Mouse (Mus musculus): Measurements from ENCODE around the gene Lrtm2. TPM values are rescaled to one million over a fixed set of nuclear protein-coding genes. Genes with fewer than 3 reads are reported as not detected.
"Not testable (repeated sequence)": the region's sequence is repeated elsewhere in the genome, so short reads cannot be mapped to it uniquely, and the experiment has no call there.

Gene Lrtm2
- 0.04 and 0.11 TPM in 2 replicates for polyA plus RNA-seq (2015; fragmentation: Nextera tagmentation; extraction: Ambion mirVana)

DNA sequence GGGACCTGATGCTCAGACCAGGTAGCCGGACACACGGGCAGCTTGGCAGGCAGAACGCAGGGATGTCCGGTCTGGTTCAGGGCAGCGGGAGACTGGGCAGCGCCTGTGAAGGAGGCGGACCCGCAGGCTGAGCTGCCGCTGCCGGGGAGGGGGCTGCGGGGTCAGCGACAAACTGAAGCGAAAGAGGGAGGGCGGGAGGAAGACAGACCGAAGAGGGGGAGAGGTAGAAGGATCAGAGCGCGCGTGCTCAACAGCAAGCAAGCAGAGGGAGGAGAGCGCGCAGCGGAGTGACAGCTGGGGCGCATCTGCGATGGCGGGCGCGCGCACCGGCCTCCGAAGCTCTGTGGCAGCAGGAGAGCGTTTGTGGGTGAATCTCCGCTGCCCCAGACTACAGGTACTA lies at the start of gene Lrtm2:
Gene Lrtm2, minus strand, starts transcription at position 261 of the 400 bp plus-strand sequence.
- Histone ChIP-seq H3K27ac (no peak within 1 kb of the TSS), H3K27me3 (peaks cover 52% of the 10 kb centered on the region), H3K4me1 (peaks cover 37% of the 10 kb centered on the region), H3K9ac (no peak within 1 kb of the TSS), H3K36me3 (no peaks in the 10 kb centered on the region), H3K9me3 (no peaks in the 10 kb centered on the region), H3K4me3 (peak within 1 kb of the TSS; percentile 30), H3K4me2 (peak within 1 kb of the TSS; percentile 52)
- WGBS, result 3% methylated on average over 31 of the region's 31 CpGs
- no peak for ATAC-seq (ENCODE audit: borderline replicate concordance, extremely low read depth, low FRiP score, low TSS enrichment)

DNA sequence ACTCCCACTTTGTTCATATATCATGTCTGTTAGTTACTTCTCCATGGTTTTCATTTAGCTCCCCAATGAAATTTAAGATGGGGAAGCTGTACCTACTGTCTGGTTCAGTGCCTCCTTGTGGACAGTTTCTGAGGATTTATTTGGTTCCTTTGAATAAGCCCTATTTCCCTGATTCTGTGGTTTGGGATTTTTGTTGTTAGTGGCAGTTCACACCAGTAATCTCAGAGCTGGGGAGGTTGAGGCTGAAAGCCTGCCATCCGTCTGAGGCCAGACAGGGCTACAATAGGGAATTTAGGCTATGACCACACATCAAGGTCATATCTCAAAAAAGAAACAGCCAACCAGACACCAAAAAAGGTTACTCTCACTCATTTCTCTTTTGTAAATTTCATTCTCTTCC lies 48.1 kb upstream of the Lrtm2 start:
- ATAC-seq (ENCODE audit: borderline replicate concordance, extremely low read depth, low FRiP score, low TSS enrichment), result no peak
- WGBS, result 71% methylated on average over 1 of the region's 1 CpGs
- Histone ChIP-seq H3K9ac (no peak overlapping the region), H3K27ac (no peak overlapping the region), H3K4me3 (no peak overlapping the region), H3K4me1 (no peaks in the 10 kb centered on the region), H3K36me3 (no peaks in the 10 kb centered on the region), H3K27me3 (no peaks in the 10 kb centered on the region), H3K9me3 (no peaks in the 10 kb centered on the region), H3K4me2 (no peak overlapping the region)

DNA sequence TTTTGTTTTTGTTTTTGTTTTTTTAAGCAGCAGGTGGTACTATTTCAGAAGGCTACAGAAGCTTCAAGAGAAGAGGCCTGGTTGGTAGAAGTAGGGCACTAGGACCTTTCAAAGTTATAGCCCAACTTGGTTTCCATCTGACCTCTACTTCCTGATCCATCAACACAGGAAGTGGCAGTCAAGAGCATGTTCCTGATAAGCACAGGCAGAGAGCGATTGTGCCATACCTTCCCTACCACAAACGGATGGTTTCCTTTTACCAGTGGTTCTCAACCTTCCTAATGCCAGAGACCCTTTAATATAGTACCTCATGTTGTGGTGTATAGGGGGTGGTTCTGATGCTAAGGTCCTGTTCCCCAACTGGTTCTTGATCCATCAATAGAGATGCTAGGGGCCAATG lies 47.0 kb upstream of the Lrtm2 start:
- no peaks in the 10 kb centered on the region for H3K36me3 ChIP-seq
- ATAC-seq (ENCODE audit: borderline replicate concordance, extremely low read depth, low FRiP score, low TSS enrichment), result no peak
- no peaks in the 10 kb centered on the region for H3K4me1 ChIP-seq
- no peak overlapping the region for H3K9ac ChIP-seq
- no peaks in the 10 kb centered on the region for H3K27me3 ChIP-seq
- no peak overlapping the region for H3K4me3 ChIP-seq
- H3K9me3 ChIP-seq, result no peaks in the 10 kb centered on the region
- WGBS, result 15% methylated on average over 2 of the region's 2 CpGs
- H3K27ac ChIP-seq, result no peak overlapping the region
- H3K4me2 ChIP-seq, result no peak overlapping the region

DNA sequence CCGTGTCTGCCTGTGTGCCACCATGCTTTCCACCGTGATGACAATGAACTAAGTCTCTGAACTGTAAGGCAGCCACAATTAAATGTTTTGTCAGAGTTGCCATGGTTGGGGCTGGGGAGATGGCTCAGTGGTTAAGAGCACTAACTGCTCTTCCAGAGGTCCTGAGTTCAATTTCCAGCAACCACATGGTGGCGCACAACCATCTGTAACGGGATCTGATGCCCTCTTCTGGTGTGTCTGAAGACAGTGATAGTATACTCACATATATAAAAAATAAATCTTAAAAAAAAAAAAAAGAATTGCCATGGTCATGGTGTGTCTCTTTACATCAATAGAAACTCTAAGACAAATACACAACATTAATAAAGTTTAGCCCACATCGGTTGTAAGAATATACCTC lies 44.5 kb upstream of the Lrtm2 start:
- Histone ChIP-seq H3K4me1 (no peaks in the 10 kb centered on the region), H3K4me3 (no peak overlapping the region), H3K36me3 (no peaks in the 10 kb centered on the region), H3K4me2 (no peak overlapping the region), H3K9ac (no peak overlapping the region), H3K27me3 (no peaks in the 10 kb centered on the region), H3K27ac (no peak overlapping the region), H3K9me3 (no peaks in the 10 kb centered on the region)
- 77% methylated on average over 5 of the region's 5 CpGs for WGBS
- no peak for ATAC-seq (ENCODE audit: borderline replicate concordance, extremely low read depth, low FRiP score, low TSS enrichment)

DNA sequence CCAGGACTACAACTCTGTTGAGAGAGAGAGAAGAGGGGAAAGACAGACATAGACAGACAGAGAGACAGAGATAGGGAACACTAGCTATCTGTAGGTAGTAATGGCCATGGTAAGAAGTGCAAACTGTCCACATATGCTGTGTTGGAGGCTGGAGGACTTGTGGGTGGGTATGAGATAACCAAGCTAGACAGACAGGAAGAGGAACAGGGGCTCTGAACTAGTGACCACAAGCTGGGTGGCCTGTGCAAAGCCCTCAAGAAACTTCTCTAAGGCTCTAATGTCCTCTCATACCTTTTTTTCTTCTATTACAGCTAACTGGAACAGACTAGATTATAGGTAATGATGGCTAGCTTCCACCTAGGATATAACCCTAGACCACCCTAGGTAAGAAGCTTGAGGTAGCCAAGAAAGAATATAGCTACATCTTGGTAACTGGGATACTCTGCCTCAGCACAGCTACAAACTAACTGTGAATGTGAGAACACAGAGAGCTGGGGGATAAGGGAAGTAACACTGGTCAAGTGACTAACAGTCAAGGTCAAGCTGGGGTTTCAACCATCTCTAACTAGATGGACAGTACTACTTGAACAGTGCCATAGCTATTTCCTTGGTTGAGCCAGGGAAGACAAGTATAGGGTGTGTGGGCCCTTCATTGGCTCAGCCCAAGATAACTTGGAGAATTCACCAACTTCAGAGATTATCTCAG lies 42.6 kb upstream of the Lrtm2 start:
- Histone ChIP-seq H3K4me3 (no peak overlapping the region), H3K4me1 (no peaks in the 10 kb centered on the region), H3K9ac (no peak overlapping the region), H3K9me3 (no peaks in the 10 kb centered on the region), H3K27me3 (no peaks in the 10 kb centered on the region), H3K36me3 (peaks cover 13% of the 10 kb centered on the region; the same call in 1 of the 2 replicates), H3K4me2 (no peak overlapping the region), H3K27ac (no peak overlapping the region)
- no peak for ATAC-seq (ENCODE audit: borderline replicate concordance, extremely low read depth, low FRiP score, low TSS enrichment)

DNA sequence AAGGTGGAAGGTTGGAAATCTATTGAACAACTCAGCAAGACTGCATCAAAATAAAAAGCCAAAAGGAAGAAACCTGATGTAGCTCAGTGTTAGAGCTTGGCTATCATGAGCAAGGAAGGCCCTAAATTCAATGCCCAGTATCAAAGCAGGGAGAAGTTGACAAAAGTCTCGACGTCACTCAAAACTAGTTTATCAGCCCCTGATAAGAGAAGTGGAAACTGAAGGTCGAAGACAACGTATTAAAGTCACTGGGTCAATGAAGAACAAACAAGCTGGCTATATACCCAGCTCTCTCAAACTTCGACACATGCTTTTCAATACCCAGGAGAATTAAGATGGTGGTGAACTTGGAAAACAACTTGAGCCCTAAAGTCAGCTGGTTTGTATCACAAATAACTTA lies 41.7 kb upstream of the Lrtm2 start:
- Histone ChIP-seq H3K4me2 (no peak overlapping the region), H3K9me3 (no peaks in the 10 kb centered on the region), H3K36me3 (peaks cover 19% of the 10 kb centered on the region; the same call in 1 of the 2 replicates), H3K27me3 (no peaks in the 10 kb centered on the region), H3K4me1 (no peaks in the 10 kb centered on the region), H3K27ac (no peak overlapping the region), H3K9ac (no peak overlapping the region), H3K4me3 (no peak overlapping the region)
- ATAC-seq (ENCODE audit: borderline replicate concordance, extremely low read depth, low FRiP score, low TSS enrichment), result no peak
- 43% methylated on average over 5 of the region's 5 CpGs for WGBS

DNA sequence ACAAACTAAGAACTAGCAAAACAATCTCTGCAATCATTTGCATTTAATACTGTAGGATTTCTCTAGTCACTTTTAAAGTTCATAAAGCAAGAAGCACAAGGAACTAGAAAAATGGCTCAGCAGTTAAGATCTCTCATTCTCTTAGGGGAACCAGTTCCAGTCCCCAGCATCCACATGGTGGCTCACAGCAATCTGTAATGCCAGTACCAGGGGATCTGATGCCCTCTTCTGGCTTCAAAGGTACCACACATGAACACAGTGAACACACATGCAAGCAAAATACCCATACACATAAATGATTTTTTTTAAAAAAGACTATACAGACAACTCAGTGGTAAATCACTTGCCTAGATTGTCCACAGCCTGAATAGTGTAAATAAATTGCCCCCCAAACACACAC lies 41.1 kb upstream of the Lrtm2 start:
- H3K27ac ChIP-seq, result no peak overlapping the region
- H3K9ac ChIP-seq, result no peak overlapping the region
- H3K27me3 ChIP-seq, result no peaks in the 10 kb centered on the region
- H3K4me2 ChIP-seq, result no peak overlapping the region
- H3K9me3 ChIP-seq, result no peaks in the 10 kb centered on the region
- peaks cover 19% of the 10 kb centered on the region; the same call in 1 of the 2 replicates for H3K36me3 ChIP-seq
- H3K4me1 ChIP-seq, result no peaks in the 10 kb centered on the region
- no peak overlapping the region for H3K4me3 ChIP-seq
- no peak for ATAC-seq (ENCODE audit: borderline replicate concordance, extremely low read depth, low FRiP score, low TSS enrichment)

DNA sequence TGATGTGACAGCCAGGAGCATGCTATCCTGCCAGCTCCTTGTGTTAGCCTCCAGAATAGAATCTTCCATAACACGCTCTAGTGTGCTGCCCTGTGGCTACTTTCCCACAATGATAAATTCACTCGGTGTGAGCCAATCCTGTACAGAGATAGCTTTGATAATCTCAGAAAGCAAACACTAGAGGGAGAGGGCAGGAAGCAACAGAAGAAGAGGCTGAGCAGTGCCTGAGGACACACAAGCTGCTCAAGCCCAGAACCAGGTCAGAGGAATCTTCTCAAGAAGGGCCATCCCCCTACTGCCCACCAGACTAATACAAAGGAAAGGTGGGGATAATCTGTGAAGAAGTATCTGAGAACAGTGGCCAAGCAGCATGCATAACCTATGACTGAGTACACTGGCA lies 36.8 kb upstream of the Lrtm2 start:
- Histone ChIP-seq H3K4me3 (no peak overlapping the region), H3K27ac (no peak overlapping the region), H3K4me2 (no peak overlapping the region), H3K27me3 (no peaks in the 10 kb centered on the region), H3K9ac (no peak overlapping the region), H3K9me3 (no peaks in the 10 kb centered on the region), H3K36me3 (peaks cover 49% of the 10 kb centered on the region), H3K4me1 (no peaks in the 10 kb centered on the region)
- 73% methylated on average over 2 of the region's 2 CpGs for WGBS
- ATAC-seq (ENCODE audit: borderline replicate concordance, extremely low read depth, low FRiP score, low TSS enrichment), result no peak

DNA sequence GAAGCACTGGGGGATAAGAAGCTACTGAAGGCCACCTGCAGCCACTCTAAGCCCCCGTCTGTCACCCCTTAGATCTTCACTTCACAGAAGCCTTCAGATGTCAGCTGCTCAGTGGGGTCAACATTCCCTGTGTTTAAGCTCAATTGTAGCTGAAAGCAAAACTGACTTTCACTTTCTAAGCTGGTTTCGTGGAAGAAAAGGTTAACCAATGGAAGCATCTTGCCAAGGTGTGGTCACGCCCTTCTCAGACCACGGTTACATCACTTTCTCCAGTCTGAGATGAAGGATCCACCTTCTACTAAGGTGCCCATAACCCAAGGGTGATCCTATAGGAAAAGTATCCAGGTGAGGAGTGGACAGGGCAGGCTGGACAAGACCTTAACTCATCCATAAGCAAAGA lies 36.2 kb upstream of the Lrtm2 start:
- ATAC-seq (ENCODE audit: borderline replicate concordance, extremely low read depth, low FRiP score, low TSS enrichment); H3K4me2 ChIP-seq; H3K27ac ChIP-seq; H3K27me3 ChIP-seq; H3K9me3 ChIP-seq; H3K4me3 ChIP-seq; H3K4me1 ChIP-seq; H3K9ac ChIP-seq: not testable (repeated sequence)
- peaks cover 49% of the 10 kb centered on the region for H3K36me3 ChIP-seq
- WGBS, result 90% methylated on average over 3 of the region's 4 CpGs

DNA sequence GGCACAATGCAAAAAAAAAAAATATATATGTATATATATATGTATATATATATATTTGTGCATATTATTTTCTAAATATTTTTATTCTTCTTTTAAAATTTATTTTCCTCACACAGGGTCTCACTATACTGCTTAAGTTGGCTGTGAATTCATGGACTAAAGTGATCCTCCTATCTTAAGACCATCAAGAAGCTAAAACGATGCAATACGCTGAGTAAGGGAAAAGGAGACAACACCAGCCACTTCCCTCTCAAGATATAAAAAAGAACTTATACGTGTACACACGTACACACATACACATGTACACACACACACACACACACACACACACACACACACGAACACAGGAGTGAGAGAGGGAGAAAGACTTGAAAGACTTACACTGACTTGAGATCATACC lies 33.0 kb upstream of the Lrtm2 start:
- H3K27ac ChIP-seq, result no peak overlapping the region
- peaks cover 60% of the 10 kb centered on the region for H3K36me3 ChIP-seq
- H3K4me3 ChIP-seq, result no peak overlapping the region
- H3K9me3 ChIP-seq, result no peaks in the 10 kb centered on the region
- H3K4me2 ChIP-seq, result no peak overlapping the region
- H3K4me1 ChIP-seq, result no peaks in the 10 kb centered on the region
- 87% methylated on average over 5 of the region's 5 CpGs for WGBS
- no peaks in the 10 kb centered on the region for H3K27me3 ChIP-seq
- H3K9ac ChIP-seq, result no peak overlapping the region
- ATAC-seq (ENCODE audit: borderline replicate concordance, extremely low read depth, low FRiP score, low TSS enrichment), result no peak

DNA sequence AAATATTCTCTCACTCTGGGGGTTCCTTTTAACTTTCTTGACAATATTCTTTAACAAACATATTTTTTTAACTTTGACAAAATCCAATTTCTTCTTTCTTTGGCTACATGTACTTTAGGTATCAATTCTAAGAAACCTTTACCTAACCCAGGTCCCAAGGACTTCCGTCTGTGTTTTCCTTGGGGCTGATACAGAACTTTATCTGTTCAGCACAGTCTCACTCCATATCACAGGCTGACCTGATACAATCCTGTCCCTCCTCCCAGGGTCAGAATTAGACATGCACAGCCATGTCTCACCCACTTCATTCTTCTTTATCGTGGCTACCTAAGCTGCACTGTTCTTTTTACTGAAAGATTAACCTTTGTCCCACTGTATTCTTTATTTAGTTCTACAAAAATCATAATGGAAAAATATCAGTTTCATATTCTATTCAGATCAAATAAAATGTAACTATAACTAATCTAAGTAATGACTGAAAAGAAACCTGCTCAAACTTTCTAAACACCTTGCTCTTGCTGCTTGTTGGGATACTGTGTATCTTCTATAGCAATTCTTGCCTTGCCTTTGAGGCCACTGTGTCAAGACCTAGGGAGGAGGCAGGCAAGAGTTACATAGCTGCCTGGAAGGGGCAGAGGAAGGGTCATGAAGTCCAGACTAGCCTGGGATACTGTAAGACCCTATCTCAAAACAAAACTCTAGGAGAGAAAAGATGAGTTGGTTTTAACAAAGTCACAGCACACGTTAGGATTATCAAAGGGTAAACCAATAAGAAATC lies 30.5 kb upstream of the Lrtm2 start:
- Histone ChIP-seq H3K9me3 (no peaks in the 10 kb centered on the region), H3K36me3 (peaks cover 62% of the 10 kb centered on the region), H3K27ac (no peak overlapping the region), H3K4me1 (no peaks in the 10 kb centered on the region), H3K4me2 (no peak overlapping the region), H3K9ac (no peak overlapping the region), H3K27me3 (no peaks in the 10 kb centered on the region), H3K4me3 (no peak overlapping the region)
- no peak for ATAC-seq (ENCODE audit: borderline replicate concordance, extremely low read depth, low FRiP score, low TSS enrichment)
- WGBS, result 86% methylated on average over 3 of the region's 3 CpGs

DNA sequence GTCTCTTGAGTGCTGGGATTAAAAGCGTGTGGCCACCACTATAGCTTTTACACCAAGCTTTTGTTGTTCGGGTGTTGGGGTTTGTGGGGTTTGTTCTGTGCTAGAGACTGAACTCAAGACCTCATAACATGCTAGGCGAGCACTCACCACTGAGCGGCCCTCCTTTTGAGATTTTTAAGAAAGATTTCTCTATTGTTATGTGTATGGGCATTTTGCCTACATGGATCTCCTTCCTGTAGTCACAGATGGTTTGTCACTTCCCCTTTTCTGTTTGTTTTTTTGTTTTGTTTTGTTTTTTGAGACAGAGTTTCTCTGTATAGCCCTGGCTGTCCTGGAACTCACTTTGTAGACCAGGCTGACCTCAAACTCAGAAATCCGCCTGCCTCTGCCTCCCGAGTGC lies 29.7 kb upstream of the Lrtm2 start:
- H3K4me3 ChIP-seq; H3K27me3 ChIP-seq; H3K27ac ChIP-seq; H3K4me2 ChIP-seq; H3K9ac ChIP-seq; H3K9me3 ChIP-seq; ATAC-seq (ENCODE audit: borderline replicate concordance, extremely low read depth, low FRiP score, low TSS enrichment); H3K4me1 ChIP-seq: not testable (repeated sequence)
- 87% methylated on average over 6 of the region's 6 CpGs for WGBS
- peaks cover 66% of the 10 kb centered on the region for H3K36me3 ChIP-seq
